Mouse (Mus musculus): ENCODE data around the gene Hoxa5.

The Hoxa5 gene

GRCm38 (mm10) chr6:52215771-52216535 is 11.6 kb upstream of the Hoxa5 start:
- peak in 1 of 2 experiments; percentile 4 for DNase-seq (ENCODE audit: low spot score in 2 of 2)

- no peak for DNase-seq (ENCODE audit: low spot score in 2 of 2)
These were observed 10.7 kb upstream of the Hoxa5 start for GRCm38 (mm10) chr6:52215070-52215469.

DNA sequence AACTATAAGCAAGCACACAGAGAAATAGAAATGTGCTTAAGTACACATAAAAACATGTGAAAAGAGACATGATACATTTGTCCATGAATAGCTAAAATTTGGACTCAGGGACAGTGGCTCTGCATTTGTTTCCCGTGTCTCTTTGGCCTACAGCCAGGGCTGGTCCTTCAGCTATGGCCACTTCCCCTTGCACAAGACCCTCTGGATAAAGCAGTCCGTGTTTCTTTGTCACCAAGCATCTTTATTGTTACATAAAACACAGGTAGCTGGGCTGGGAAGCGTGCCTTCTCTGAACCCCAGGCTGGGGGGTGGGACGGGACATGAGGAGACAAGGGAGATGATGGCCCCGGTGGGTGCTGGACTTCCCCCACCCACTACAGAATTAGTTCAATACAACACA is 9.9 kb upstream of the Hoxa5 start:
- DNase-seq (ENCODE audit: low spot score in 2 of 2): no peak

DNA sequence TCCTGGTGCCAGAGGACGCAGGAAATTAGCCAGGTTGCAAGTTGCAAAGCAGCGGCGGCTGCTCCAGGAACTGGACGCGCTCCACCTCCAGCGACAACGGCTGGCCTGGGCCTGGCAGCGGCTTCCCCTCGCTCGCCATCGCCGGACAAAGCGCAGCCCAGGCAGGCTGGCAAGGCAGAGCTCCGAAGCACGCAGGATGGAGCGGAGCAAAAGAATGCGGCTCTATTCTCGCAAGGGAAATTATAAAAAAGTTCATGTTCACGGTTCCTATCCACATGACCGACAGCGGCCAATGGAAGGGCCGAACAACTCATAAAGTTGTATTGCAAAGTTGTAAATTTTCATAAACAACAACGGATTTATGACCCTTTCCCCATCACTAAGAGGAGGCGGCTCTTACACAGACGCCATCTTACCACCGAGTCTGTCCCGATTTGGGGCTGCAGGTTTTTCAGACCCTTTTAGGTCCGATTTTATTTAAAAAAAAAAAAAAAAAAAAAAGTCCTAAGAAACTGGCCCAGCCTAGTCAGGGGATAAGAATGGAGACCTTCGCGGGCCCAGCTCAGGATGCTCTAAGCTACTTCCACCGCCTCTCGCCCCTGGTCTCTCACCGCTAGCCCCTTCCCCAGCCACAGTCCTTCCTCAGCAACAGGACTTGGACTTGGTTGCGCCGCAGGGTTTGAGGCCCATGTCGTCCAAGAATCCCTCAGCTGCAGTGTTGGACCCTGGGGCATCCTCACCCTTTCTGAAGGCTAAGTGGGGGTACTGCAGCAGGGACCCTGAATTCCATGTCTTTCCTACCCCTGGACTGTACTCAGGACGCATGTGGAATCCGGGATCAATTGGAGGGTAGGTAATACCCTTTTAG is 9.0 kb upstream of the Hoxa5 start, which contains the start of the genes Hoxa3 and Gm28308:
TSS of gene Hoxa3 (minus strand) at position 218 of the 868 bp plus-strand sequence.
TSS of gene Gm28308 (minus strand) at position 221 of the 868 bp plus-strand sequence.
- no peak for DNase-seq (ENCODE audit: low spot score in 2 of 2)

DNA sequence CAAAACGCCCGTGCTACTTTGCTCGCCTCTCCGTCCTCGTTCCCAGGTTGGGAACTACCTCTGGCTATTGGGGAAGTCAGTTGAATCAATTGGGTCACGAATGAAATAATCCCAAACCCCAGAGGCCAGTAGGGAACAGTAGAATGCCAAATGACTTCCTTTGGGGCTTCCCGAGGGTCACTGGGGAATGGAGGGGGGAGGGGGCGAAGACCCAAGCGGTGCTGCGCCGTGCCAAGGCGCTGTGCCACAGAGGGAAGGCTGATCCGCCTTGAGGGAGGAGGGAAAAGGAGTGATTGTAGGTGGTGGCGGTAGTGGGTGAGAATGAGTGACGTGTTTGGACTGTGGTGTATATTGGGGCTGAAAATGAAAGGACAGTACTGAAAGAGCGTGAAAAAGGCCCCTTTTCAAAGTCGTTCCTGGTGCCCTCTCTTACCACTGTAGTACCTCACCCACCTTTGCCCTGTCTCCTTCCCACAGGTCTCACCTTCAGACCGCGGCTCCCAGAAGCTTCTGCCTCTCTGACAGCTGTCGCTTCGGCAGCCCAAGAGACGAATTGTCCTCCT is 8.2 kb upstream of the Hoxa5 start:
- no peak for DNase-seq (ENCODE audit: low spot score in 2 of 2)

DNA sequence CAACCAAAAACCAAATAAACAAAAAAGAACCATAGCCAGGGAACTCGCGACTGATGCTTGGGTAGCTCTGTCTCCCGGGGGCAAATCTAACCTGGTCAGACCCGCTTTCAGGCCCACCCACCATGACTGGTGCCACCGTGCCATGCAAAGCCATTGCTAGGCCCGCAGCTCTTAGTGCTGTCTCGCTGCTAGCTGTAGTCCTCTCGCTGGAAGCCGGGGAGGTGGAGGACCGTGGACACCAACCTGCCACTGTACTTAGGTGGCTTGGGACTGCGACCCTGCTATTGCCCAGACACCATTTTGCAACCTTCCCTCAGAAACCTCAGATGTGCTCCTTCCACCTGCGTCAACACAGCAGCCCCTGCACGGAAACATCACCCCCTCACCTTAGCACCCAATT is 7.6 kb upstream of the Hoxa5 start:
- no peak for DNase-seq (ENCODE audit: low spot score in 2 of 2)

DNA sequence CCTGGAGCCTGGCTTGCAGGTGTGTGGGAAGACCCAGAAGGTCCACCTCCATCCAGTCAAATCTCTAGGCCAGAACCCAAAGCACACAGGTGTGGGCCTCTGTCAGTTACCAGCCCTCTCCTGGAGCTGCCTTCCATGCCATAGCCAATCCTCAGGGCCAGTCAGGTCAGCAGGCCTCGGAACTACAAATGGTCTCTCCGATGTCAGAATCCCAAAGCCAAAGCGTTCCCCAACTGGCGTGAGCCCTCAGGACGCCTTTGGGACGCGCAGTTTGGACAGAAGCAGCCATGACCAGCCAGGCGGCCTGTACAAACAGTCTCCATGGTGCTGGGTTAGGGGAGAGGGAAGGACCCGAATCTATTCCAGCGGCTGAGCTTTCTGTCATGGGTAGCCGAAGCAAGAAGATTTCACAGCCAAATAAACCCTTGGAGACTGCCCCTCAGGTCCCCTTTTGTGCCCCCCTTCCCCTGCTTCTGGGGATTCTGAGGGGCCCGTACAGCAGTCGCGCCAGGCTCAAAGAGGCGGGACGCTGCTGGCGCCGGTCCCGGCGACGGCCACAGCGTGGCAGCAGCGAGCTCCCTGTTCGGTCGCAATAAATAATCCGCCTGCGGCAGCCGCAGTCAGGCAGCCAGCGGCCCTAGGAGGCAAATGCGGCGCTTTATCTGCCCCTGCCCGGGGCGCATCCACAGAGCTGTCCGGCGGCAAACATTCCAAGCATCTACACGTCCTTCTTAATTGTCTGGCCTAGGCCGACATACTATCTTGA is 7.0 kb upstream of the Hoxa5 start:
- DNase-seq (ENCODE audit: low spot score in 2 of 2): peak; percentile 38 to 65

DNA sequence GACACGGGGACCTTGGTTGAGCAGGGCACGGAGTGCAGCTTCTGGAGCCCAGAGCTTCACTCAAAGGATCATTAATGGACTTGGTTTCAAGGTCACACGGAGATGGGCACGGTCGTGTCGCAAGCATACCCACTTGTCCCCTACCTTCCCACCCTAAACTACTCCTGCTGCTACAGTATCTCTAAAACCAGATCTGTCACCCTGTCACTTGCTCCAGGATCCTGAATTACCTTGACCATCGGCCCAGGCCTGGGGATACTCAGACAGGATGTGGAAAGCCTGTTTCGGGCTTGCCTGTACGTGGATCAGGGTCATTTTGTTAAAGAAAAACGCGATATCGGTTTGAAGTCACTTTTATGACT is 5.3 kb upstream of the Hoxa5 start:
- DNase-seq (ENCODE audit: low spot score in 2 of 2): no peak

DNA sequence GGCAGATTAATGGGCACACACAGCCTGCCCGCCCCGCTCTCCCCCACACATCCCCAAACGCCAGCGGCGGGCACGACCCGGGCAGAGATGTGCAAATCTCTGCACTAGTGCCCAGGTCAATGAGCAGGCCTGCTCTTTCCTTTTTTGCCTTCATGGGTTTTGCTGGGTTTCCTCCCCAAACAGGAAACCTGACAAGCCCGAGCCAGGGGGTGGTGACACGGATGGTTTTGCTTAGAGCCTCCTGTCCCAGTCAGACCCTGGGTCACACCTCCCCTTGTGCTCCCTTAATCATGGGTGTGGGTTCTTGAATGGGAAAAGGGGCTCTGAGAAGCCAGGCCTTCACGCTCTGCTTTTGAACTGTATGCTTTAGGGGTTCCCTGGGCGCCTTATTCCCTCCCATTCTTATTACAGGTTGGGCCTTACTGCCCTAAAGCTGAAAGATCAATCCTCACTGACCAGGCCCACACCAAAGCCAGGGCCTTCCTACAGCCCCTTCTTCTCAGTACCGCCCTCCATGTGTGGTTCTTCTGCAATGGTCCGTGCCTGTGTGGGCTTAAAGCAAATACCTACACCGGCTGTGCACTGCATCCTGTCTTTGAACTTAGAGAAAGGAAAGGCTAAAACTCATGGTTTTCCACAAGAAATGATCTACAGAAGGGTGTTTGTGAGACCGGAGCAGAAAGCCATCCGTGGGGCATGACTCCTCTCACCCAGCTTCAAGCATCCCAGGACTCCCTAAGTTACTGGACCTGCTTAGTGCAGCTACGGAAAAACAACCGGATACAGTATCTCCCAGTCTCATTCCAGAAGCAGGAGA is 4.7 kb upstream of the Hoxa5 start:
- DNase-seq (ENCODE audit: low spot score in 2 of 2): no peak

GRCm38 (mm10) chr6:52208072-52208867 is 3.9 kb upstream of the Hoxa5 start, which contains the start of gene Hoxa6:
TSS of gene Hoxa6 (minus strand) at chr6:52208722.
- DNase-seq (ENCODE audit: low spot score in 2 of 2): no peak

DNA sequence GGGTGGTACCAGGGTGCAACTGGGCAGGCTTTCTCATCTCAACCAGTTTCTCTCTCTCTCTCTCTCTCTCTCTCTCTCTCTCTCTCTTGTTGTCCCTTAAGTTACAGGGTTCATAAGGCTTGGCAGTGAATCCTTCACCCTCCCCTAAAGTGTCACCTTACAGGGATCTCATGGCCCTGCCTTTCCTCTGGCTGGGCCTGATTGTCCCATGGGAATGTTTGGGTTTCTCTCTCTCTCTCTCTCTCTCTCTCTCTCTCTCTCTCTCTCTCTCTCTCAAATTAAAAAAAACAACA is 3.2 kb upstream of the Hoxa5 start:
- no peak for DNase-seq (ENCODE audit: low spot score in 2 of 2)

- no peak for DNase-seq (ENCODE audit: low spot score in 2 of 2)
These were observed 2.7 kb upstream of the Hoxa5 start for GRCm38 (mm10) chr6:52206882-52207683.

GRCm38 (mm10) chr6:52205638-52206621 is 1.5 kb upstream of the Hoxa5 start:
- no peak for DNase-seq (ENCODE audit: low spot score in 2 of 2)

DNA sequence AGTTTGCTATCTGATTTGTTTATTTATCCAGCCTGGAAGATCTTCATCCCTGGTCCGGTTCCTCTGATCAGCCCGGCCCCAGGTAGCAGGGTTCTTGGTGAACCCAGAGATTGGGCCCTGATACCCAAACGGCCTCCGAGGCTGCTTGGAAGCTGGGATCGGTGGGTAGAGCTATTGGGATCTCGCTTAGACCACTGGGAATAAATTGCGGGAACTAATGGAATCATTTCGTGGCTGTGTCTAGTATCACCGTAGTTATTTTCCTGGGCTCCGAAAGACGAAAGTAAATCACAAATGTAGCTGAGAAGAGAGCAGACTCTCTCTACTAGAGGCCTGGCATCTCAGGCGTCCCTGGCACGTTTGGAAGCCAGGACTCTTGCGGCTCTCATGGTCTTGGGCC is 834 bp upstream of the Hoxa5 start:
- no peak for DNase-seq (ENCODE audit: low spot score in 2 of 2)

DNA sequence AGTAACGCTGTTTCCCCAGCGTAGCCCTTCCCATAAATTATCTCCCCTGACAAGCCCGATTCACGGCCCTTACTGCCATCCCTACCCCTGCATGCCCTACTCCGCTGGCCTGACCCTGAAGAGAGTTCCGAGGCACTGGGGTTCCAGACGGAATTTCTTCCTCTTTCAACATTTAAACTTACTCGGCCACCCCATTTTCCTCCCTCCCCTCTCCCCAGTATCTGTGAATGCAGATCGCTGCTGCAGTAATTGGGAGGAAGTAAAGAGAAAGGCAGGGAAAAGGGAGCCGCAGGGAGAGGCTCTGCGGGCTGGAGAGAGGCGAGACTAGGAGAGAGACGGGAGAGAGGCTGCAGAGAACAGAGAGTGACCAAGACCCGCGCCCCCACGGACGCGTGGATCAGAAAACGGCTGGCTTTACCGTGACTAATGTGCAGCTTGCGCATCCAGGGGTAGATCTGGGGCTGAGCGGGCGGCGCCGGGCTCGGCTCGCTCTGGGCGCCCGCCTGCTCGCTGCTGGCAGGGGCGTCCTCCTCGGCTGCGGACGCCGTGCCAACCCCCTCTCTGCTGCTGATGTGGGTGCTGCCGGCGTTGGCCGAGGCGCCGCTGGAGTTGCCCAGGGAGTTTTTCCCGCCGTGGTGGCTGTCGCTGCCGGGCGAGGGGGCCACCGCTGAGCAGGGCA is 877 bp downstream of the Hoxa5 start:
- DNase-seq (ENCODE audit: low spot score in 2 of 2): no peak

GRCm38 (mm10) chr6:52203121-52203370 is 1.3 kb downstream of the Hoxa5 start:
- DNase-seq (ENCODE audit: low spot score in 2 of 2): no peak

GRCm38 (mm10) chr6:52202362-52203120 is 1.8 kb downstream of the Hoxa5 start:
- no peak for DNase-seq (ENCODE audit: low spot score in 2 of 2)
